In the genomic region with DNA sequence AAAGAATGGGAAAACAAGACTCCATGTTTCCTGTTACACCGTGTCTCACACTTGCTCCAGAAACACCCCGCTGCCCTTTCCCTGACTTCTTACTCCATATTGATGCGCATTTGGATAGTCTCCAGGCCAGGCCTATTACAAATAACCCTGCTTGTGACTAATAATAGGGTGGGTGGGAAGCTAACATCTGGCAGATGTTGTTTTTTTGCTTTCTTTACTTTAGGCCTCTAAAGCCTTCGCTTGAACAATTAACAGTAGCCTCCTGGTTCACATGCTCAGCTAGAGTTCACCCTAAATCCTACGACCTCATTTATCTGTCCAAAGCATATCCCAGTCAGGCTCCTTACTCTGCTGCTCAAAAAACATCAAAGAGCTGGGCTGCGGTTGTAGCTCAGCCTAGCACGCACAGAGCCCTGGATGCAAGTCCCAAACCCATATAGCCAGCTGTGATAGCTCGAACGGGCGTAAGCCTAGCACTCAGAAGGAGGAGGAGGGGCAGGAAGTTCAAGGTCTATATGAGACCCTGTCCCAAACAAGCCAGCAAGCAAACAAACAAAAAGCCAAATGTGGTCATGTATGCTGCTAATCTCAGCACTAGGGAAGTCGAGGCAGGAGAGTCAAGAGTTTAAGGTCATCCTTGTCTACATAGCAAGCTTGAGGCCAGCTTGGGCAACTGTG, we compare ENCODE assay signal across 10 mouse cellular contexts. TPM values are rescaled to one million over a fixed set of nuclear protein-coding genes. Genes with fewer than 3 reads are reported as not detected.
DNase-seq lines count a peak whose midpoint lies in the region; ATAC-seq and TF ChIP-seq lines count a peak whose summit lies in the region.
"Had no signal": no experiment of that assay in that cellular context is flagged by ENCODE, and none has a peak within 500 bp of the region (broad histone marks: within the 10 kb centered on the region; RNA-seq: fewer than 3 reads in every experiment).

No protein-coding gene starts in this region.

- 0 out of 2 replicates have a peak overlapping the region, but pooled peaks have one; percentile 32 for H3K9ac ChIP-seq in embryonic facial prominence, embryonic 13.5 days
- 0 out of 2 replicates have a peak overlapping the region, but pooled peaks have one; percentile 4 for H3K9ac ChIP-seq in midbrain, embryonic 12.5 days (replicated peaks)
- no peak overlapping the region for H3K9ac ChIP-seq in midbrain, postnatal 0 days (replicated peaks; ENCODE audit: low read length, poor library complexity, severe bottlenecking)
- no peak overlapping the region for H3K9ac ChIP-seq in hindbrain, postnatal 0 days (replicated peaks; ENCODE audit: low read length)
- H3K9ac ChIP-seq: midbrain, embryonic 15.5 days had no signal

- no peak for ATAC-seq in embryonic facial prominence, embryonic 13.5 days (ENCODE audit: insufficient number of reproducible peaks, insufficient read depth, low FRiP score, low TSS enrichment, low read depth)
- no peak for ATAC-seq in midbrain, embryonic 12.5 days (ENCODE audit: low FRiP score, low read depth)
- no peak for ATAC-seq in midbrain, postnatal 0 days (ENCODE audit: low FRiP score)
- no peak for ATAC-seq in hindbrain, postnatal 0 days
- ATAC-seq: midbrain, embryonic 15.5 days had no signal

- DNase-seq in embryonic facial prominence, embryonic 10.5 days (ENCODE audit: low spot score), result no peak
- DNase-seq in midbrain, postnatal 0 days (ENCODE audit: low spot score), result no peak
- DNase-seq in kidney, postnatal 10 days, result peak; percentile 31
- peak; percentile 76 for DNase-seq in thymus, postnatal 25 days
- no peak for DNase-seq in hindbrain, postnatal 0 days (ENCODE audit: low spot score)
- DNase-seq in urinary bladder, adult 2 months (ENCODE audit: low spot score), result no peak
- DNase-seq: cerebellum, adult 8-10 months had no signal

- 66% methylated on average over 11 of the region's 11 CpGs for WGBS in embryonic facial prominence, embryonic 13.5 days
- WGBS in embryonic facial prominence, embryonic 10.5 days, result 73% methylated on average over 11 of the region's 11 CpGs
- 65% methylated on average over 11 of the region's 11 CpGs for WGBS in midbrain, embryonic 12.5 days
- WGBS in midbrain, postnatal 0 days, result 71% methylated on average over 11 of the region's 11 CpGs
- 72% methylated on average over 11 of the region's 11 CpGs for WGBS in hindbrain, postnatal 0 days

- no peak overlapping the region for H3K27ac ChIP-seq in embryonic facial prominence, embryonic 13.5 days
- H3K27ac ChIP-seq in embryonic facial prominence, embryonic 10.5 days (replicated peaks), result no peak overlapping the region
- H3K27ac ChIP-seq in midbrain, embryonic 12.5 days (replicated peaks), result no peak overlapping the region
- no peak overlapping the region for H3K27ac ChIP-seq in midbrain, postnatal 0 days (ENCODE audit: low read depth, low read length)
- no peak overlapping the region for H3K27ac ChIP-seq in hindbrain, postnatal 0 days
- H3K27ac ChIP-seq: midbrain, embryonic 15.5 days had no signal

- no peak overlapping the region for H3K4me2 ChIP-seq in embryonic facial prominence, embryonic 13.5 days
- H3K4me2 ChIP-seq in midbrain, embryonic 12.5 days (replicated peaks), result no peak overlapping the region
- no peak overlapping the region for H3K4me2 ChIP-seq in midbrain, postnatal 0 days (ENCODE audit: low read depth, low read length, poor library complexity, severe bottlenecking)
- H3K4me2 ChIP-seq in hindbrain, postnatal 0 days (ENCODE audit: low read depth, low read length), result no peak overlapping the region
- H3K4me2 ChIP-seq: midbrain, embryonic 15.5 days had no signal

- H3K27me3 ChIP-seq in embryonic facial prominence, embryonic 13.5 days, result no peaks in the 10 kb centered on the region
- H3K27me3 ChIP-seq in embryonic facial prominence, embryonic 10.5 days (replicated peaks; ENCODE audit: low read depth, poor library complexity, severe bottlenecking), result no peaks in the 10 kb centered on the region
- H3K27me3 ChIP-seq in midbrain, embryonic 12.5 days, result peaks cover 7% of the 10 kb centered on the region
- H3K27me3 ChIP-seq in midbrain, postnatal 0 days (ENCODE audit: insufficient read depth, low read length), result no peaks in the 10 kb centered on the region
- H3K27me3 ChIP-seq in hindbrain, postnatal 0 days (ENCODE audit: insufficient read depth, low read length), result no peaks in the 10 kb centered on the region
- H3K27me3 ChIP-seq: midbrain, embryonic 15.5 days had no signal

- no peaks in the 10 kb centered on the region for H3K9me3 ChIP-seq in embryonic facial prominence, embryonic 13.5 days
- H3K9me3 ChIP-seq in embryonic facial prominence, embryonic 10.5 days, result no peaks in the 10 kb centered on the region
- no peaks in the 10 kb centered on the region for H3K9me3 ChIP-seq in midbrain, embryonic 12.5 days
- H3K9me3 ChIP-seq in midbrain, postnatal 0 days (ENCODE audit: low read length), result no peaks in the 10 kb centered on the region
- no peaks in the 10 kb centered on the region for H3K9me3 ChIP-seq in hindbrain, postnatal 0 days (ENCODE audit: low read length)
- H3K9me3 ChIP-seq: midbrain, embryonic 15.5 days had no signal

- peaks cover 7% of the 10 kb centered on the region; the same call in 1 of the 2 replicates for H3K4me1 ChIP-seq in embryonic facial prominence, embryonic 13.5 days
- H3K4me1 ChIP-seq in embryonic facial prominence, embryonic 10.5 days, result peaks cover 26% of the 10 kb centered on the region
- H3K4me1 ChIP-seq in midbrain, embryonic 12.5 days, result peaks cover 9% of the 10 kb centered on the region
- H3K4me1 ChIP-seq in midbrain, postnatal 0 days (ENCODE audit: insufficient read depth, low read length), result no peaks in the 10 kb centered on the region
- H3K4me1 ChIP-seq in hindbrain, postnatal 0 days (ENCODE audit: insufficient read depth, low read length), result no peaks in the 10 kb centered on the region
- H3K4me1 ChIP-seq: midbrain, embryonic 15.5 days had no signal

- no peaks in the 10 kb centered on the region for H3K36me3 ChIP-seq in embryonic facial prominence, embryonic 13.5 days
- peaks cover 4% of the 10 kb centered on the region; the same call in 1 of the 2 replicates for H3K36me3 ChIP-seq in embryonic facial prominence, embryonic 10.5 days (replicated peaks)
- H3K36me3 ChIP-seq in midbrain, embryonic 12.5 days, result no peaks in the 10 kb centered on the region
- no peaks in the 10 kb centered on the region for H3K36me3 ChIP-seq in midbrain, postnatal 0 days (ENCODE audit: insufficient read depth, low read length)
- no peaks in the 10 kb centered on the region for H3K36me3 ChIP-seq in hindbrain, postnatal 0 days (ENCODE audit: insufficient read depth, low read length)
- H3K36me3 ChIP-seq: midbrain, embryonic 15.5 days had no signal

- TF ChIP-seq CTCF in midbrain, postnatal 0 days (IDR thresholded peaks at IDR 0.05), result no peak
- no peak for TF ChIP-seq CTCF in hindbrain, postnatal 0 days (IDR thresholded peaks at IDR 0.05; ENCODE audit: low read depth)

- H3K4me3 ChIP-seq in embryonic facial prominence, embryonic 13.5 days, result no peak overlapping the region
- no peak overlapping the region for H3K4me3 ChIP-seq in embryonic facial prominence, embryonic 10.5 days
- no peak overlapping the region for H3K4me3 ChIP-seq in midbrain, embryonic 12.5 days
- H3K4me3 ChIP-seq in midbrain, postnatal 0 days (ENCODE audit: low read depth, low read length), result no peak overlapping the region
- no peak overlapping the region for H3K4me3 ChIP-seq in hindbrain, postnatal 0 days (ENCODE audit: low read length)
- H3K4me3 ChIP-seq: midbrain, embryonic 15.5 days had no signal

RNA-seq across cellular contexts. Expression of gene Psma6, which starts 3.9 kb away (rescaled TPM):
- polyA plus RNA-seq in embryonic facial prominence, embryonic 13.5 days (2015; fragmentation: Nextera tagmentation; extraction: Ambion mirVana), result 440 and 454 TPM in 2 replicates
- 510 and 513 TPM in 2 replicates for polyA plus RNA-seq in embryonic facial prominence, embryonic 10.5 days (2016; fragmentation: Nextera tagmentation; extraction: Ambion mirVana)
- 426 and 434 TPM in 2 replicates for polyA plus RNA-seq in midbrain, embryonic 12.5 days (2016; fragmentation: Nextera tagmentation; extraction: Ambion mirVana)
- total RNA-seq in midbrain, postnatal 0 days (2014; rRNA removed), result 91.1 and 102 TPM in 2 replicates
- 422 and 424 TPM in 2 replicates for polyA plus RNA-seq in midbrain, postnatal 0 days (2015; fragmentation: Nextera tagmentation; extraction: Ambion mirVana)
- 82.8 and 91.7 TPM in 2 replicates for total RNA-seq in hindbrain, postnatal 0 days (2014; rRNA removed)
- polyA plus RNA-seq in hindbrain, postnatal 0 days (2015; fragmentation: Nextera tagmentation; extraction: Ambion mirVana), result 444 and 446 TPM in 2 replicates
- 149 and 166 TPM in 2 replicates for polyA plus RNA-seq in urinary bladder, adult 2 months (2012; rRNA removed)

Comparison
In these comparisons a context has a peak if more than half of its experiments do, and no peak if none do; other contexts are left out.
1. H3K9ac ChIP-seq: peak in embryonic facial prominence, embryonic 13.5 days (single experiment) and midbrain, embryonic 12.5 days (single experiment); none in midbrain, postnatal 0 days (single experiment) and hindbrain, postnatal 0 days (single experiment).
2. DNase-seq: peak in kidney, postnatal 10 days (single experiment) and thymus, postnatal 25 days (single experiment); none in embryonic facial prominence, embryonic 10.5 days (single experiment), midbrain, postnatal 0 days (single experiment), hindbrain, postnatal 0 days (single experiment) and urinary bladder, adult 2 months (single experiment).